Mouse (Mus musculus): ENCODE measurements around the gene Serhl. TPM values are rescaled to one million over a fixed set of nuclear protein-coding genes. Genes with fewer than 3 reads are reported as not detected.
"Not testable (repeated sequence)": the region's sequence is repeated elsewhere in the genome, so short reads cannot be mapped to it uniquely, and the experiment has no call there.

The Serhl gene
- polyA plus RNA-seq (2015; fragmentation: Nextera tagmentation; extraction: Ambion mirVana), result 29.7 and 31.0 TPM in 2 replicates

DNA sequence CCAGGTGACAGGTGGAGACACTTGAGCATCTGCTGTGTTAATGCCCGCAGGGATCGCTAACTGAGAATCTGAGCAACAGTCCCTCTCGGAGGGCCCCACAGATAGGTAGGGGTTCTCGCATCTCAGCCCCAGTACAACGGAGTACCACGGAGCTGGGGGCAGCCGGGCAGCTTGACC lies at the start of gene Serhl:
TSS of gene Serhl (plus strand) at position 78 of the 177 bp plus-strand sequence.
- Histone ChIP-seq H3K27ac (replicated peaks) (no peak within 1 kb of the TSS), H3K9me3 (no peaks in the 10 kb centered on the region), H3K4me2 (peak within 1 kb of the TSS; percentile 29), H3K4me1 (replicated peaks) (peaks cover 16% of the 10 kb centered on the region), H3K36me3 (no peaks in the 10 kb centered on the region), H3K4me3 (no peak within 1 kb of the TSS), H3K27me3 (no peaks in the 10 kb centered on the region), H3K9ac (no peak within 1 kb of the TSS)
- ATAC-seq (ENCODE audit: low FRiP score, low read depth), result peak; percentile 45; the same call in 1 of the 2 replicates
- WGBS, result 20% methylated on average over 7 of the region's 7 CpGs

DNA sequence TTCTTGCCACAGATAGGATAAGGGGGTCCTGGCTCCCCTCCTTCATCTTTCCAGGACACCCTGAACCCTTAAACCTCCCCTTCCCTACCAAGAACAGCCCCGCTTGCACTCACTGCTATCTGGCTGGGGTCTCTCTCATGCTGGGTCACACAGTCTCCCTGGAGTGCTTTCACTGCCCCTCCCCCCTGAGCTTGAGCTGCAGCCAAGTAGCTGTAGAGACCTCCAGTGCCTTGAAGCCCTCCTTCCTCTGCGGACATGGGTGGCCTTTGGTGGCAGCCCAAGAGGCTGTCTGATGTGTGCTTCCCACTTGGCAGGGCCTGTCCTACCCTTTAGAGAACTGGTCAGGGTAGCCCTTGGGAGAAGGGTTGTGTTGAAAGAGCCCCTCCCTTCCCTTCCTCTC lies 49.1 kb upstream of the Serhl start:
- Histone ChIP-seq H3K27ac (replicated peaks) (no peak overlapping the region), H3K9ac (no peak overlapping the region), H3K4me3 (no peak overlapping the region), H3K9me3 (no peaks in the 10 kb centered on the region), H3K4me1 (replicated peaks) (peaks cover 37% of the 10 kb centered on the region), H3K36me3 (no peaks in the 10 kb centered on the region), H3K27me3 (0 out of 2 replicates have a peak, but pooled peaks cover 4% of the 10 kb centered on the region), H3K4me2 (no peak overlapping the region)
- WGBS, result 46% methylated on average over 2 of the region's 2 CpGs
- no peak for ATAC-seq (ENCODE audit: low FRiP score, low read depth)

DNA sequence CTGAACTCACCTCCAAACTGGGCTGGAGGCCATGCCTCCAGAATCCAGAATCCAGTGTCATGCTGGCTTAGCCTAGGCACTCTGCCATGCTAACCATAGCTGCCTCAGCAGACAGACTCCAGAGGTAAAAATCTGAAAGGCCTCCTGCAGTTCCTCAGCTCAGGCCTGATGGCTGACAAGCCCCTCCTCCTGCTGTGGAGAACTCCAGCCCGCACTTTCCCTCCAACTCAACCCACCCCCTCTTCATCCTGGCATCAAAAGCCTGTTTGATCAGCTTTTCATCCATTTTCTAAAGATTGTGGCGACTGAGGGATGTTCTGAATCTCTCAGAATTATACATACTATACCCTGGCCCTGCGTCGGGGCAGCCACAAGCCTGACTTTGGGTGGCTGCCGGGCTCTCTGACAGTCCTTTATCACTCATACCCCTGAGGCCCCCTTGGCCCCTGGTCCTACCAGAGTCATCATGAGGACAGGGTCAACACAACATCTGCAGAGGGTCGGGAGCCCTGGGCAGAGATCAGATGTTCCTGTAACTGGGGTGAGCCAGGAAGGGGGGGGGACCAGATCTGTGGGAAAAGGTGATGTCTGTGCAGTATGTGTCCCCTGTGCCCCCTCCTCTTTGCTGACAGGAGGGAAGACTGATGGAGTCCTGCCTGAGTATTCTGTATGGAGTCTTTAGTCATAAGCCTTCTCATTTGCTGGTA lies 46.5 kb upstream of the Serhl start:
- H3K4me2 ChIP-seq, result peak overlapping the region; percentile 45
- WGBS, result 8% methylated on average over 6 of the region's 6 CpGs
- peaks cover 24% of the 10 kb centered on the region for H3K4me1 ChIP-seq (replicated peaks)
- no peaks in the 10 kb centered on the region for H3K9me3 ChIP-seq
- peak overlapping the region; percentile 6; the same call in 1 of the 2 replicates for H3K4me3 ChIP-seq
- H3K27ac ChIP-seq (replicated peaks), result peak overlapping the region; percentile 54
- H3K27me3 ChIP-seq, result 0 out of 2 replicates have a peak, but pooled peaks cover 4% of the 10 kb centered on the region
- H3K36me3 ChIP-seq, result no peaks in the 10 kb centered on the region
- ATAC-seq (ENCODE audit: low FRiP score, low read depth), result peak; percentile 43
- H3K9ac ChIP-seq, result no peak overlapping the region

DNA sequence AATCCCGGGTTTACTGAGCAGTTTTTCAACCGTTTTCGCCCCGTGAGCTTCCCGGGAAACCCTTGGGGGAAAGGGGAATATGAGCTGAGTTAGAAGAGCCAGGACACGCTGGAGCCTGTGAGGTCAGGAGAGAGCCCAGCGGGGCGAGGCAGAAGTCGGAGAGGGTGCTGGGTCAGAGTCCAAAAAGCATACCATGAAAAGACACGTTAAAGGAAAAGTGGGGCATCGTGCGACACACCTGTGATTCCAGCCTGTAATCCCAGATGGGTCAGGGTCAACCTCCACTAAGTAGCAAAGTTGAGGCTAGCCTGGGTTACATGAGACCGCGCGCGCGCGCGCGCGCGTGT lies 46.0 kb upstream of the Serhl start:
- H3K27me3 ChIP-seq, result 0 out of 2 replicates have a peak, but pooled peaks cover 4% of the 10 kb centered on the region
- H3K36me3 ChIP-seq, result no peaks in the 10 kb centered on the region
- 68% methylated on average over 22 of the region's 22 CpGs for WGBS
- H3K27ac ChIP-seq (replicated peaks), result peak overlapping the region; percentile 54; the same call in 1 of the 2 replicates
- no peak overlapping the region for H3K9ac ChIP-seq
- 0 out of 2 replicates have a peak overlapping the region, but pooled peaks have one; percentile 6 for H3K4me3 ChIP-seq
- no peaks in the 10 kb centered on the region for H3K9me3 ChIP-seq
- ATAC-seq (ENCODE audit: low FRiP score, low read depth), result no peak
- peaks cover 21% of the 10 kb centered on the region for H3K4me1 ChIP-seq (replicated peaks)
- H3K4me2 ChIP-seq, result peak overlapping the region; percentile 45

DNA sequence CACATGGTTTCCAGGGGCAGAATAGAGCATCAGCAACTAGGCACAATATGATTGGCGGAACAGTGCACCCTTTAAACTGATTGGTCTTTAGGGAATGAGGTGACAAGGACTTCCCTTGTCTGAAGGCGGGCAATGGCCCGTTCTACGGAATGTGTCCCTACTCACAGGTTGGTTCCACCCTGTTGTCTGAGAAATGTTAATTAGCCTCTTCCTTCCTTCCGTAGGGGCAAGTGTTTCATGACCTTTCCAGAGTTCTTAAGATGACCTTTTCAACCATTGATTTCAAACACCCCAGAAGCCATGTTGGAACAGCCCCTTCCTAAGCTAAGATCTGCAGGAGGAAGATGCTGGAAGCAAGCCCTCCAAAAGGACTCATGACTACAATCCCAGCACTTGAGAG lies 43.7 kb upstream of the Serhl start:
- H3K9me3 ChIP-seq; H3K4me2 ChIP-seq; H3K9ac ChIP-seq; ATAC-seq (ENCODE audit: low FRiP score, low read depth); H3K27me3 ChIP-seq; H3K27ac ChIP-seq (replicated peaks); H3K4me3 ChIP-seq; H3K36me3 ChIP-seq: not testable (repeated sequence)
- WGBS, result 89% methylated on average over 5 of the region's 5 CpGs
- H3K4me1 ChIP-seq (replicated peaks), result peaks cover 15% of the 10 kb centered on the region

DNA sequence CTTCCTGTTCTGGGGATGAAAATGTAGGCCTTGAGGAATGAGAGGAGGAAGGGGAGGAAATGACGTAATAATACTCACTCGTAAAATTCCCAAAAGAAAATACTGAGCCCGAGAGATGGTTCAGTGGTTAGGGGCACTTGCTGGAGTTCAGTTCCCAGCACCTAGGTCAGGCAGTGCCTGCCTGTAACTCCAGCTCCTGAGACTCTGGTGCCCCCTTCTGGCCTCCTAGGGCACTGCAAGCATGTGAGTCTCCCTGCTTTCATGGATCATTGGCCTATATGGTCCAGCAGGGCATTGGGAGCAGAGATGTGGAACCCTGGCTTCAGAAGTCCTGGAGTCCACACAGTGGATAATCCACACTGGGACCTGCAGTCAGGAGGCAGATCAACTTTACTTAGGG lies 43.0 kb upstream of the Serhl start:
- H3K4me2 ChIP-seq, result no peak overlapping the region
- no peaks in the 10 kb centered on the region for H3K36me3 ChIP-seq
- 96% methylated on average over 3 of the region's 3 CpGs for WGBS
- ATAC-seq (ENCODE audit: low FRiP score, low read depth), result no peak
- H3K27me3 ChIP-seq, result 0 out of 2 replicates have a peak, but pooled peaks cover under 1% of the 10 kb centered on the region
- no peak overlapping the region for H3K4me3 ChIP-seq
- H3K4me1 ChIP-seq (replicated peaks), result peaks cover 15% of the 10 kb centered on the region
- no peaks in the 10 kb centered on the region for H3K9me3 ChIP-seq
- no peak overlapping the region for H3K27ac ChIP-seq (replicated peaks)
- H3K9ac ChIP-seq, result no peak overlapping the region

DNA sequence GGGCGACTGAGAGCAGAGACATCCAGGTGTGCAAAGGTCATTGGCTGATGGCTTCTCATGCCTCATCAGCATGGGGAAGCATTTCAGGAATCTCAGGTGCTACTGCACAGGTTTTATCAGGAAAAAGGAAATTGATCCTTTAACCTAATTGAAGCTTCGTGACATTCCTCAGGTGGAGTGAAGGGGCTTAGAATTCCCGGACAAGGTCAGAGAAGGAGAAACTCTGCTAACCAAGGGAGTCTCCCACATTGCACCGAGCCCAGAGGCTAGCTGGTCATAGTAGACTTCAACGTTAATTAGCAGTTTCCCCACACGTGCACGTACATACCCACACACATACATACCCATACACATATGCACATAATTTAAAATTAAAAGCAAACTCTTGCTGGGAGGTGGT lies 42.6 kb upstream of the Serhl start:
- 91% methylated on average over 7 of the region's 7 CpGs for WGBS

DNA sequence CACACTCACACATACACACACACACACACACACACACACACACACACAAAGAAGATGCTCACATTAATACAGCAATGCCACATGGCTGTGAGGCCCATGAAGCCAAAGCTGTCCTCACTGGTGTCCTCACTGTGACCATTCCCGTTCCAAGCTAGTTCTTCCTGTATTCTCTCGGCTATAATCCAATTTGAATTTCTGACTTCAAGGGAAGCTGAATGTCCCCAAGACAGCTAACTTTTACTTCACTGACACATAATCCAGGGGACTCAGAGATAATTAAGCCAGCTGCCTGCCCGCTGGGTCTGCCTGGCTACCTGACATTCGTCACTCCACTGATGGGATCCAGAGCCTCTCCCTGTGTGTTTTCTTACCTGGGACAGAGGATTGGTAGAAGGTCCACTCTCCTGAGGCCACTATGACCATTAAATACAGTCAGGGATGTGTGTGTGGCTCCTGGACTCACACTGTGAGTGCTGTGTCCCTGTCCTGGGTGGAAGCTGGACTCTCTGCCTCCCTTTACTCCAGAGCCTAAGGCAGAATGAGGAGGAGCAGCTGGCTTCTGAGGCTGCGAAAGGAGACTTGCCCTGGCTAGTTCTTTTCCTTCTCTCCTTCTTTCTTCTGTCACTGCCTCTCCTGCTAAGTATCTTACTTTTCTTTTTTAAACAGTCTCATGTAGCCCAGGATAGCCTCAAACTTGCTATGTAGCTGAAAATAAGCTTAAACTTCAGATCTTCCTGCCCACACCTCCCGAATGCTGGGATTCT lies 36.8 kb upstream of the Serhl start:
- no peaks in the 10 kb centered on the region for H3K27me3 ChIP-seq
- 67% methylated on average over 6 of the region's 6 CpGs for WGBS
- no peak overlapping the region for H3K9ac ChIP-seq
- H3K9me3 ChIP-seq, result no peaks in the 10 kb centered on the region
- peaks cover 27% of the 10 kb centered on the region for H3K4me1 ChIP-seq (replicated peaks)
- H3K36me3 ChIP-seq, result no peaks in the 10 kb centered on the region
- no peak overlapping the region for H3K4me2 ChIP-seq
- no peak overlapping the region for H3K4me3 ChIP-seq
- no peak for ATAC-seq (ENCODE audit: low FRiP score, low read depth)
- H3K27ac ChIP-seq (replicated peaks), result no peak overlapping the region

More for the DNA sequence above, 42.6 kb upstream of the Serhl start:
- H3K4me3 ChIP-seq, result no peak overlapping the region
- peaks cover 15% of the 10 kb centered on the region for H3K4me1 ChIP-seq (replicated peaks)
- H3K36me3 ChIP-seq, result no peaks in the 10 kb centered on the region
- H3K9ac ChIP-seq, result no peak overlapping the region
- ATAC-seq (ENCODE audit: low FRiP score, low read depth), result no peak
- H3K4me2 ChIP-seq, result no peak overlapping the region
- H3K9me3 ChIP-seq, result no peaks in the 10 kb centered on the region
- H3K27me3 ChIP-seq, result no peaks in the 10 kb centered on the region
- no peak overlapping the region for H3K27ac ChIP-seq (replicated peaks)

DNA sequence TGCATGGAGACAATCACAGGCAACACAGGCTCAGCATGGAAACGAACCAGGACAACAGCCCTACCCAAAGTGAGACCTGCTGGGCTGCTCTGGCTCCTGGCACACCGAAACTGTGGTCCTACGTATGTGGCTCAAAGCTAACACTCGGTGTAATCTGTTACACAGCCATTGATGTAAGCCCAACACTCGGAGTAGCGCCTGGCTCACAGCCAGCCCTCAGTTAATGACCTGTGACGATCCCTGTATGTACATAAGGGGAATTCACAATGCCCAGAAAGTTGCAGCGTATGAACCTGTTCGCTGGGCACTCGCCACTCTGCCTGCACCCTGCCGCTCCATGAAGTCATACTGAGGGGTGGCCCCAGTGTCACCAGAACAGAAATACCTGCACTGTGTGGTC lies 36.0 kb upstream of the Serhl start:
- 40% methylated on average over 11 of the region's 11 CpGs for WGBS
- Histone ChIP-seq H3K27me3 (no peaks in the 10 kb centered on the region), H3K4me2 (no peak overlapping the region), H3K4me1 (replicated peaks) (peaks cover 32% of the 10 kb centered on the region), H3K27ac (replicated peaks) (no peak overlapping the region; the same call in 1 of the 2 replicates), H3K4me3 (no peak overlapping the region), H3K9me3 (no peaks in the 10 kb centered on the region), H3K36me3 (no peaks in the 10 kb centered on the region), H3K9ac (no peak overlapping the region)
- no peak for ATAC-seq (ENCODE audit: low FRiP score, low read depth)

DNA sequence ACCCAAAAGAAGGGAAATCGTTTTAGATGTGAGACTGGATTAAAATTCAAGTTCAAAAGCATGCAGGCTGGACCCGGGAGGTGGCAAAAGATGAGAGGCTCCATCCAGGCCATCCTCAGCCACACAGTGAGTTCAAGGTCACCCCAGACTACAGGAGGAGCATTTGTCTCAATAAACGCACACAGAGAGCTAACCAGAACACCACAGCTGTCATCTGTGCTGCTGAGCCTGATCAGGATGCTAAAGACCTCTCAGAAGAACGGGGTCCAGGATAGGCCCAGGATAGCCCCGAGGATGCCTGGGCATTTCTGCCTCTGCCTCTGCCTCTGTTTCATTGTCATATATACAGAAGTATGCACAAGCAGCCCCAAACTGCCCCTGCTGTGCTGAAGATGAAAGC lies 33.7 kb upstream of the Serhl start:
- H3K4me3 ChIP-seq, result no peak overlapping the region
- no peak overlapping the region; the same call in 1 of the 2 replicates for H3K4me2 ChIP-seq
- no peaks in the 10 kb centered on the region for H3K36me3 ChIP-seq
- H3K9ac ChIP-seq, result no peak overlapping the region
- ATAC-seq (ENCODE audit: low FRiP score, low read depth), result no peak
- H3K4me1 ChIP-seq (replicated peaks), result peaks cover 49% of the 10 kb centered on the region
- WGBS, result 31% methylated on average over 5 of the region's 5 CpGs
- no peaks in the 10 kb centered on the region for H3K27me3 ChIP-seq
- H3K27ac ChIP-seq (replicated peaks), result peak overlapping the region; percentile 61; the same call in 1 of the 2 replicates
- no peaks in the 10 kb centered on the region for H3K9me3 ChIP-seq

DNA sequence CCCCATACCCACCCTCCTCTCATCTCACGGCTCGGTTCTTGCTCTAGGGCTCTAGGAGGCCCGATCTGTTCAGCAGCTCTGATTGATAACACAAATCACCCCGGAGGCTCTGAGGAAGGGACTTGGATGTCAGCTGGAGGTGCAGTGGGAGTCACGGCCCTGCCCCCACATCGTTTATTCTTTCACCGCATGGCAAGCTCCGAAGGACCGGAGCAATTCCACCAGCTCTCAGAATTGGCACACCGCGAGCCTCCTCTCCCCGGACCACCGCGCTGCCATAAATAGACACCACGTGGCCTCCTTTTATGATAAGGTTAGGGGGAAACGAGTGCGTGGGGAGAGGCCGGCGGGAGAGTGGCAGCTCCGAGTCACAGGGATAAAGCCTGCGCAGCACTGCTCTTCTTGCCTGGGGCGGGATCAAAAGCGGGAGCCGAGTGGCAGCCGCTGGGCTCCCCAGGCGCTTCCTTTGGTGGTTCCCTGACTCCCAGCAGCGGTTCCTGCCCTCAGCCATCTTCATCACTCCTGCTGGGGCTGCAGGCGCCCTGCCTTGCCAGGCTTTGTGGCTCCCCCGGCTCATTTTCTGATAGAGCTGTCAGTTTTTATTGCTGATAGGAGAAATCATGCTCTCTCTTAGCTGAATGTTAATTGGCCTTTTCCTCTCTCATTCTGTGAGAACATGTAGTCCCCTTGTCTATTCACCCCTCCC lies 32.8 kb upstream of the Serhl start:
- no peaks in the 10 kb centered on the region for H3K9me3 ChIP-seq

DNA sequence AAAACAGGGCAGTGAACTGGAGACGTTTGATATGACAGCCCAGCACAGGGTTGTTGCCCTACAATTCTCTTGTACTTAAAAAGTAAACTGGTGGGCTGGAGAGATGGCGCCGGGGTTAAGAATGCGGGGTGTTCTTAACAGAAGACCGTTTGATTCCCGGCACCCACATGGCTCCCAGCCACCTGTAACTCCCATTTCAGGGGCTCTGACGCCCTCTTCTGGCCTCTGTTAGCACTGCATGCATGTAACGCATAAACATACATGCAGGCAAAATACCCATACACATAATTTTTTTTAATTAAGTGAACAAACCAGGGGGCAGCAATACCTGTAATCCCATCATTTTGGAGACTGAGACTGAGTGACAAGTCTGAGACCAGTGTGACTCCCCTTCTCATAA lies 31.8 kb upstream of the Serhl start:
- Histone ChIP-seq H3K27ac (replicated peaks) (peak overlapping the region; percentile 90), H3K27me3 (no peaks in the 10 kb centered on the region), H3K4me2 (peak overlapping the region; percentile 76; the same call in 1 of the 2 replicates), H3K9me3 (no peaks in the 10 kb centered on the region), H3K4me3 (no peak overlapping the region), H3K4me1 (replicated peaks) (peaks cover 49% of the 10 kb centered on the region), H3K9ac (no peak overlapping the region), H3K36me3 (no peaks in the 10 kb centered on the region)
- 66% methylated on average over 8 of the region's 8 CpGs for WGBS
- no peak for ATAC-seq (ENCODE audit: low FRiP score, low read depth)

More for the DNA sequence above, 32.8 kb upstream of the Serhl start:
- Histone ChIP-seq H3K9ac (peak overlapping the region; percentile 41), H3K36me3 (no peaks in the 10 kb centered on the region), H3K4me2 (peak overlapping the region; percentile 76), H3K4me1 (replicated peaks) (peaks cover 49% of the 10 kb centered on the region), H3K27ac (replicated peaks) (peak overlapping the region; percentile 90), H3K4me3 (peak overlapping the region; percentile 37), H3K27me3 (no peaks in the 10 kb centered on the region)
- peak; percentile 69 for ATAC-seq (ENCODE audit: low FRiP score, low read depth)
- WGBS, result under 1% methylated on average over 29 of the region's 29 CpGs

All from hindbrain, embryonic 15.5 days (tissue).